Mouse (Mus musculus) embryonic fibroblast, embryonic 13.5 days (primary cell): ENCODE data around the gene Zswim2. TPM values are rescaled to one million over a fixed set of nuclear protein-coding genes. Genes with fewer than 3 reads are reported as not detected.

Source experiments
- H3K27ac ChIP-seq: 2 replicates; pipeline ENCODE4 v1.5.1; 2012; ENCODE audit warnings: low read length, control low read depth, inconsistent platforms; ENCODE audit not compliant: insufficient read depth
- H3K4me1 ChIP-seq: 2 replicates; pipeline ENCODE4 v1.6.1; 2011; ENCODE audit warnings: low read length; ENCODE audit not compliant: control insufficient read depth, insufficient read depth
- H3K4me3 ChIP-seq: 2 replicates; pipeline ENCODE4 v1.5.1; 2011; ENCODE audit warnings: mild to moderate bottlenecking, control low read depth, low read length; ENCODE audit not compliant: insufficient read depth
- CTCF ChIP-seq: IDR thresholded peaks from 2 replicates; pipeline ENCODE4 v1.5.1; 2011; ENCODE audit warnings: mild to moderate bottlenecking, control low read depth, low read length, moderate library complexity, borderline replicate concordance; ENCODE audit not compliant: insufficient read depth
- POLR2A ChIP-seq: IDR thresholded peaks from 2 replicates; pipeline ENCODE4 v1.6.1; 2011; ENCODE audit warnings: low read depth, mild to moderate bottlenecking, control low read depth, low read length, moderate library complexity
- polyA plus RNA-seq: library from polyadenylated mRNA; stranded (reverse); fragments of >200 nt; gene quantifications from 2 replicates; pipeline ENCODE4 v1.2.4, GENCODE M21; 2011; ENCODE audit warnings: low read depth; ENCODE audit not compliant: missing spikeins, insufficient read length

Zswim2 gene
- polyA plus RNA-seq, 1 experiment = not detected

GRCm38 (mm10) chr2:83901896-83902540 is 39.0 kb downstream of the Zswim2 start:
- Histone ChIP-seq H3K4me1 (no peaks in the 10 kb centered on the region; the same call in 1 of the 2 replicates), H3K4me3 (no peak overlapping the region), H3K27ac (no peak overlapping the region)
- TF ChIP-seq POLR2A (no peak), CTCF (no peak)

GRCm38 (mm10) chr2:83893701-83894100 is 47.3 kb downstream of the Zswim2 start:
- Histone ChIP-seq H3K27ac (no peak overlapping the region), H3K4me3 (no peak overlapping the region), H3K4me1 (no peaks in the 10 kb centered on the region)
- TF ChIP-seq CTCF = no peak
- TF ChIP-seq POLR2A = no peak

- Histone ChIP-seq H3K27ac (no peak overlapping the region), H3K4me3 (no peak overlapping the region), H3K4me1 (no peaks in the 10 kb centered on the region)
- TF ChIP-seq CTCF (no peak), POLR2A (no peak)
Measured at GRCm38 (mm10) chr2:83883850-83884420, 57.1 kb downstream of the Zswim2 start.

Other genes starting within 250 kb of the Zswim2 start
- 219 and 315 TPM in 2 replicates for gene Itgav, start 216.8 kb downstream of the Zswim2 start, polyA plus RNA-seq
- 13.5 and 16.6 TPM in 2 replicates for gene Fam171b, start 128.6 kb downstream of the Zswim2 start, polyA plus RNA-seq
- gene Gm13698, start 14.5 kb upstream of the Zswim2 start, polyA plus RNA-seq = not detected in 2 replicates
- gene Gm13693, start 20.3 kb upstream of the Zswim2 start, polyA plus RNA-seq = not detected in 2 replicates
- gene Gm13695, start 26.1 kb upstream of the Zswim2 start, polyA plus RNA-seq = not detected in 2 replicates
- gene Gm13696, start 31.9 kb upstream of the Zswim2 start, polyA plus RNA-seq = not detected in 2 replicates
- gene Gm13694, start 37.7 kb upstream of the Zswim2 start, polyA plus RNA-seq = not detected in 2 replicates
- gene Gm13697, start 43.5 kb upstream of the Zswim2 start, polyA plus RNA-seq = not detected in 2 replicates
- gene Gm13691, start 49.3 kb upstream of the Zswim2 start, polyA plus RNA-seq = not detected in 2 replicates